Comparison of ENCODE assay signal across 10 mouse cellular contexts in genomic region chr11:59330560-59330959, GRCm38 (mm10). TPM values are rescaled to one million over a fixed set of nuclear protein-coding genes. Genes with fewer than 3 reads are reported as not detected.
DNase-seq lines count a peak whose midpoint lies in the region; ATAC-seq and TF ChIP-seq lines count a peak whose summit lies in the region.
"Had no signal": no experiment of that assay in that cellular context is flagged by ENCODE, and none has a peak within 500 bp of the region (broad histone marks: within the 10 kb centered on the region; RNA-seq: fewer than 3 reads in every experiment).

No protein-coding gene starts in this region.

- H3K27ac ChIP-seq in bone marrow, adult 2 months (ENCODE audit: control insufficient read depth, insufficient read depth, low read depth, low read length, poor library complexity), result no peak overlapping the region
- no peak overlapping the region for H3K27ac ChIP-seq in hindbrain, postnatal 0 days
- H3K27ac ChIP-seq in midbrain, embryonic 15.5 days, result no peak overlapping the region
- H3K27ac ChIP-seq: neural tube, embryonic 12.5 days had no signal

- 56% methylated on average over 5 of the region's 5 CpGs for WGBS in bone marrow, adult 2 months
- WGBS in hindbrain, postnatal 0 days, result 46% methylated on average over 5 of the region's 5 CpGs
- 43% methylated on average over 5 of the region's 5 CpGs for whole genome bisulfite sequencing in midbrain, embryonic 15.5 days

- no peak overlapping the region for H3K4me3 ChIP-seq in bone marrow, adult 2 months (replicated peaks; ENCODE audit: control insufficient read depth, low read depth, low read length)
- H3K4me3 ChIP-seq in hindbrain, postnatal 0 days (ENCODE audit: low read length), result no peak overlapping the region
- no peak overlapping the region for H3K4me3 ChIP-seq in midbrain, embryonic 15.5 days
- H3K4me3 ChIP-seq: neural tube, embryonic 12.5 days had no signal

- H3K9ac ChIP-seq in hindbrain, postnatal 0 days (replicated peaks; ENCODE audit: low read length), result no peak overlapping the region
- no peak overlapping the region for H3K9ac ChIP-seq in midbrain, embryonic 15.5 days
- H3K9ac ChIP-seq: neural tube, embryonic 12.5 days had no signal

- TF ChIP-seq CTCF in bone marrow, adult 2 months (IDR thresholded peaks at IDR 0.05; ENCODE audit: control insufficient read depth, insufficient read depth, low read length), result peak; percentile 72
- peak; percentile 85 for TF ChIP-seq CTCF in hindbrain, postnatal 0 days (IDR thresholded peaks at IDR 0.05; ENCODE audit: low read depth)

- TF ChIP-seq POLR2A in bone marrow, adult 2 months (IDR thresholded peaks at IDR 0.05; ENCODE audit: borderline replicate concordance, control insufficient read depth, low read depth, low read length), result 0 out of 2 replicates have a peak, but pooled peaks have one; percentile 15

- H3K27me3 ChIP-seq in hindbrain, postnatal 0 days (ENCODE audit: insufficient read depth, low read length), result no peaks in the 10 kb centered on the region; the same call in 1 of the 2 replicates
- 0 out of 2 replicates have a peak, but pooled peaks cover 3% of the 10 kb centered on the region for H3K27me3 ChIP-seq in midbrain, embryonic 15.5 days (replicated peaks)
- H3K27me3 ChIP-seq: neural tube, embryonic 12.5 days had no signal

- intact Hi-C loops in left cerebral cortex, postnatal 4 days (cut with DNase I), result no loop called here

- H3K4me1 ChIP-seq in bone marrow, adult 2 months (ENCODE audit: control insufficient read depth, insufficient read depth, low read length), result no peaks in the 10 kb centered on the region
- no peaks in the 10 kb centered on the region for H3K4me1 ChIP-seq in hindbrain, postnatal 0 days (ENCODE audit: insufficient read depth, low read length)
- H3K4me1 ChIP-seq in midbrain, embryonic 15.5 days, result peaks cover 13% of the 10 kb centered on the region

- H3K36me3 ChIP-seq in hindbrain, postnatal 0 days (ENCODE audit: insufficient read depth, low read length), result no peaks in the 10 kb centered on the region
- no peaks in the 10 kb centered on the region for H3K36me3 ChIP-seq in midbrain, embryonic 15.5 days (replicated peaks)
- H3K36me3 ChIP-seq: neural tube, embryonic 12.5 days had no signal

- peak; percentile 78 for DNase-seq in urinary bladder, postnatal 14 days (ENCODE audit: low spot score)
- DNase-seq in urinary bladder, postnatal 10 days (ENCODE audit: low spot score), result no peak
- peak; percentile 74 for DNase-seq in hindbrain, postnatal 0 days (ENCODE audit: low spot score)
- DNase-seq in left cerebral cortex, postnatal 4 days, result peak; percentile 83
- peak; percentile 84 for DNase-seq in thymus, postnatal 4 days

- H3K9me3 ChIP-seq in hindbrain, postnatal 0 days (ENCODE audit: low read length), result no peaks in the 10 kb centered on the region
- no peaks in the 10 kb centered on the region for H3K9me3 ChIP-seq in midbrain, embryonic 15.5 days
- H3K9me3 ChIP-seq: neural tube, embryonic 12.5 days had no signal

- peak; percentile 38 for ATAC-seq in erythroid progenitor cell, adult 5-6 weeks (replicated peaks; ENCODE audit: low FRiP score, poor library complexity, severe bottlenecking)
- ATAC-seq in hindbrain, postnatal 0 days, result peak; percentile 71
- ATAC-seq in midbrain, embryonic 15.5 days (replicated peaks), result 0 out of 2 replicates have a peak, but pooled peaks have one; percentile 49

- no peak overlapping the region for H3K4me2 ChIP-seq in hindbrain, postnatal 0 days (ENCODE audit: low read depth, low read length)
- no peak overlapping the region for H3K4me2 ChIP-seq in midbrain, embryonic 15.5 days
- H3K4me2 ChIP-seq: neural tube, embryonic 12.5 days had no signal

RNA-seq across cellular contexts. Expression of gene Wnt9a, which starts 23.8 kb away (rescaled TPM):
- polyA plus RNA-seq in bone marrow, adult 2 months (2011; ENCODE audit: insufficient read depth, insufficient read length, low replicate concordance, missing spikeins), result 0.49 TPM in 1 of 2 replicates, not detected in the other
- total RNA-seq in erythroid progenitor cell, adult 5-6 weeks (2015; ENCODE audit: low replicate concordance), result not detected in 2 replicates
- total RNA-seq in erythroid progenitor cell, adult 5-6 weeks (2017; ENCODE audit: low replicate concordance), result not detected in 2 replicates
- total RNA-seq in hindbrain, postnatal 0 days (2014; rRNA removed), result 2.8 and 4.5 TPM in 2 replicates
- polyA plus RNA-seq in hindbrain, postnatal 0 days (2015; fragmentation: Nextera tagmentation; extraction: Ambion mirVana), result 2.1 and 2.3 TPM in 2 replicates
- total RNA-seq in left cerebral cortex, postnatal 4 days (2021), result 1 to 10 TPM; 3.4 to 4.3 TPM
- polyA plus RNA-seq in midbrain, embryonic 15.5 days (2015; fragmentation: Nextera tagmentation; extraction: Ambion mirVana), result 3.8 and 3.9 TPM in 2 replicates

RNA-seq across cellular contexts. Expression of gene Wnt3a, which starts 40.0 kb away (rescaled TPM):
- polyA plus RNA-seq in bone marrow, adult 2 months (2011; ENCODE audit: insufficient read depth, insufficient read length, low replicate concordance, missing spikeins), result not detected in 2 replicates
- not detected in 2 replicates for total RNA-seq in erythroid progenitor cell, adult 5-6 weeks (2015; ENCODE audit: low replicate concordance)
- not detected in 2 replicates for total RNA-seq in erythroid progenitor cell, adult 5-6 weeks (2017; ENCODE audit: low replicate concordance)
- total RNA-seq in hindbrain, postnatal 0 days (2014; rRNA removed), result 0.61 and 0.68 TPM in 2 replicates
- polyA plus RNA-seq in hindbrain, postnatal 0 days (2015; fragmentation: Nextera tagmentation; extraction: Ambion mirVana), result 0.31 and 0.44 TPM in 2 replicates
- total RNA-seq in left cerebral cortex, postnatal 4 days (2021), result not detected
- polyA plus RNA-seq in midbrain, embryonic 15.5 days (2015; fragmentation: Nextera tagmentation; extraction: Ambion mirVana), result 0.43 and 0.61 TPM in 2 replicates
- total RNA-seq: gastrocnemius, postnatal 4 days had no signal

RNA-seq across cellular contexts. Expression of gene Prss38, which starts 44.9 kb away (rescaled TPM):
- polyA plus RNA-seq in bone marrow, adult 2 months (2011; ENCODE audit: insufficient read depth, insufficient read length, low replicate concordance, missing spikeins), result not detected in 2 replicates
- not detected in 2 replicates for total RNA-seq in erythroid progenitor cell, adult 5-6 weeks (2015; ENCODE audit: low replicate concordance)
- total RNA-seq in erythroid progenitor cell, adult 5-6 weeks (2017; ENCODE audit: low replicate concordance), result not detected in 2 replicates
- not detected in 2 replicates for total RNA-seq in hindbrain, postnatal 0 days (2014; rRNA removed)
- polyA plus RNA-seq in hindbrain, postnatal 0 days (2015; fragmentation: Nextera tagmentation; extraction: Ambion mirVana), result not detected in 2 replicates
- total RNA-seq in left cerebral cortex, postnatal 4 days (2021), result not detected
- 0.18 TPM in 1 of 2 replicates, not detected in the other for polyA plus RNA-seq in midbrain, embryonic 15.5 days (2015; fragmentation: Nextera tagmentation; extraction: Ambion mirVana)
- total RNA-seq: gastrocnemius, postnatal 4 days had no signal
- polyA plus RNA-seq: neural tube, embryonic 12.5 days had no signal
